Mouse (Mus musculus) stomach, postnatal 0 days (tissue): ENCODE data around the gene Cpt1c. TPM values are rescaled to one million over a fixed set of nuclear protein-coding genes. Genes with fewer than 3 reads are reported as not detected.

ENCODE experiments used
- ATAC-seq: fragments of 200-750 bp; cut with Nextera tagmentation; 2 replicates; pipeline ENCODE4 v1.8.0; 2017; ENCODE audit not compliant: low FRiP score, low TSS enrichment
- DNase-seq: peaks from one replicate; pipeline ENCODE4 v3.0.0-alpha.2; 2016; ENCODE audit warnings: low spot score
- H3K27ac ChIP-seq: fragments of 300-500 bp; sonication (generic); replicated peaks from 2 replicates; pipeline ENCODE4 v1.5.1; 2014; ENCODE audit warnings: mild to moderate bottlenecking, control low read depth
- H3K27me3 ChIP-seq: fragments of 300-500 bp; sonication (generic); 2 replicates; pipeline ENCODE4 v1.6.1; 2014; ENCODE audit warnings: low read length; ENCODE audit not compliant: control insufficient read depth, insufficient read depth
- H3K36me3 ChIP-seq: fragments of 300-500 bp; sonication (generic); 2 replicates; pipeline ENCODE4 v1.6.1; 2014; ENCODE audit warnings: low read length, mixed read lengths; ENCODE audit not compliant: control insufficient read depth, insufficient read depth
- H3K4me1 ChIP-seq: fragments of 300-500 bp; sonication (generic); replicated peaks from 2 replicates; pipeline ENCODE4 v1.6.1; 2014; ENCODE audit warnings: antibody characterized with exemption; ENCODE audit not compliant: control insufficient read depth, insufficient read depth
- H3K4me2 ChIP-seq: fragments of 300-500 bp; sonication (generic); replicated peaks from 2 replicates; pipeline ENCODE4 v1.6.1; 2014; ENCODE audit warnings: low read depth, mild to moderate bottlenecking, control low read depth, moderate library complexity
- H3K4me3 ChIP-seq: fragments of 300-500 bp; sonication (generic); 2 replicates; pipeline ENCODE4 v1.5.1; 2014; ENCODE audit warnings: low read depth, low read length, control low read depth
- H3K9ac ChIP-seq: fragments of 300-500 bp; sonication (generic); 2 replicates; pipeline ENCODE4 v1.6.1; 2014; ENCODE audit warnings: mild to moderate bottlenecking, low read length, control low read depth, mixed read lengths
- H3K9me3 ChIP-seq: fragments of 300-500 bp; sonication (generic); 2 replicates; pipeline ENCODE4 v1.6.1; 2016; ENCODE audit warnings: low read length; ENCODE audit not compliant: control insufficient read depth
- CTCF ChIP-seq: IDR thresholded peaks from 2 replicates; pipeline ENCODE4 v1.5.1; 2016; ENCODE audit warnings: antibody characterized with exemption, low read depth, mild to moderate bottlenecking, moderate library complexity
- EP300 ChIP-seq: optimal IDR thresholded peaks from 2 replicates; pipeline ENCODE3; 2016; ENCODE audit warnings: antibody characterized with exemption
- WGBS: fragments of 180-500 bp; shearing (Covaris S2); extraction: QIAGEN DNeasy Blood & Tissue Kit; methylation state at CpG from one replicate; pipeline ENCODE4 v1.1.7; 2014; 5-methylcytosine and 5-hydroxymethylcytosine counted together
- polyA plus RNA-seq: library from polyadenylated mRNA; unstranded; fragments of >200 nt; fragmentation: Nextera tagmentation; extraction: Ambion mirVana; gene quantifications from 2 replicates; pipeline ENCODE4 v1.2.1, GENCODE M21; 2015

Gene Cpt1c
- polyA plus RNA-seq, 1 experiment from 2014 or later = 5.6 TPM

DNA sequence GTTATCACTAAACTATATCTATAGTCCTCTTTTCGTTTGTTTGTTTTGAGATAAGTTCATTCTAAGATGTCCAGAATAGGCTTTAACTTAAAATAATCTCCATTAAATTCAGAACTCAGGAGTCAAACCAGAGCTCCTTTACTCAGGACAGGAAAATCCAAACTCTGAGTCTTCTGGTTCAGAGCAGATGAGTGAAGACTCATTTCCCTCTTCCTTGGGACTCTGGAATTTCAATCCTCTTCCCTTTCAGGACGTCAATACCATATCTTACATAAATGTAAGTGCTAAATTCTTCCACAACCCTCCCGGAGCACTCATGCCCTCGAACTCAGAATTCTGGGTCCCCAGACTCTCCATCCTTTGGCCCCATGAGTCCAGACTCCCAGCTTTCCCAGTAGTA, 42.1 kb upstream of the Cpt1c start:
- H3K9ac ChIP-seq = peak overlapping the region; percentile 58
- no peaks in the 10 kb centered on the region for H3K9me3 ChIP-seq
- peak overlapping the region; percentile 95 for H3K27ac ChIP-seq
- ATAC-seq (no peak), DNase-seq (no peak)
- H3K4me1 ChIP-seq = no peaks in the 10 kb centered on the region
- peak overlapping the region; percentile 75 for H3K4me2 ChIP-seq
- no peaks in the 10 kb centered on the region for H3K27me3 ChIP-seq
- 0% methylated on average over 4 of the region's 4 CpGs for WGBS
- peak overlapping the region; percentile 92 for H3K4me3 ChIP-seq
- TF ChIP-seq CTCF = no peak
- TF ChIP-seq EP300 = no peak
- H3K36me3 ChIP-seq = peaks cover 7% of the 10 kb centered on the region; the same call in 1 of the 2 replicates

DNA sequence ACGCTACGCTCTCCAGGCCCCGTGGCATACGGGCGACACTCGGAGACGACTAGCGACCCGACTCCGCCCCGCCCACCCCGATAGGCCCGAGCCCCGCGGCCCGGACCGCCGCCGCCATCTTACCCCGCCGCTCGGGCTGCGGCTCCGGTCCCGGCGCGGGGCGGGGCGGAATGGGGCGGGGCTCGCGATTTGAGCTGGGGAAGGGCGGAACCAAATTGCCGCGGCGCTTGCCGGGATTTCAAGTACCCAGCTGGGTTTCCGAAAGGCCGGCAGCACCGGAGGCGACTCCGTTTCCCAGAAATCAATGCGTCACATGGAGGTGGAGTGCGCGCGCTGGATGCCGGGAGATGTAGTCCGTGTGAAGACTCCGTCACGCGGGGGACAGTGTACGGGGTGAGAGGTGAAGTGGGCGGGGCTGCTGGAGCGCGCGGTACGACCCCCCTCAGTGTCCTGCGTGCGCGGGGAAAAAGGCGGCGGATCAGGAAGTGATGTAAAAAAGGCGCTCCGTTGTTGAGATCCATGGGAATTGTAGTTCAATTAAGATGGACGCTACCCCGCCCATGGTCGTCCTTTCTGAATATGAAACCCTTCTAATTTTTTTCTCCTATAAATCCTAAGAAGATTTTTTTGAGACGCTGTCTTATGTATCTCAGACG, 41.4 kb upstream of the Cpt1c start, which contains the start of gene Scaf1:
TSS of gene Scaf1 (minus strand) at position 407 of the 656 bp plus-strand sequence.
- Histone ChIP-seq H3K36me3 (peaks cover 7% of the 10 kb centered on the region; the same call in 1 of the 2 replicates), H3K27ac (peak within 1 kb of the TSS; percentile 95), H3K27me3 (no peaks in the 10 kb centered on the region), H3K9me3 (no peaks in the 10 kb centered on the region), H3K4me1 (no peaks in the 10 kb centered on the region), H3K9ac (peak within 1 kb of the TSS; percentile 96), H3K4me2 (peak within 1 kb of the TSS; percentile 75), H3K4me3 (peak within 1 kb of the TSS; percentile 92)
- no peak for TF ChIP-seq EP300
- no peak for TF ChIP-seq CTCF
- ATAC-seq = peak; percentile 90
- peak; percentile 99 for DNase-seq
- under 1% methylated on average over 67 of the region's 69 CpGs for WGBS

DNA sequence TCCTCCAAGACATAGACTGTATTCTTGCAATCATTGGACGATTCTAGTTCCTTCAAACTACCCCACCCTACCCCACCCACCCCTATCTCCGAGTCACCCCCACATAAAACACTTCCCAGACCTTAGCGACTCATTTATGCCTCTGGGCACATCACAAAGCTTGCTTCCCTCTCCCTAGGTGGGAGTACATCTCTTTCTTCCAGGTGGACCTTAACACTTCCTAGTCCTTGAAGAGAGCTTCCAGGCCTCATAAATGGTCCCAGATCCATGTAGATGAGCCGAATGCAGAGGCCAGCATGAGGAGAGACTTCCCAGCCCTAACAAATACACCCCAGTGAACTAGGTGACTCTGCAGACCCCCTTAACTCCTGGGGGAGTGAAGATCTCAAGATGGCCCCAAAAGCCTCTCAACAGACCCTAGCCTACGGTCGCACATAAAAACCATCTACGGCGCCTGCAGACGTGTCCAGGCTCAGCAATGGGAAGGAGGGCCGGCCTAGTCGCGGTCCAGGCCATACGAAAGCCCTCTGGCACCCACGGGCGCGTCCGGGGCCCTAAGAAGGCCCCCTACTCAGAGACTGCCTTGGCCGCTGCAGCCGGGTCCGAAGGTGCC, 40.8 kb upstream of the Cpt1c start:
- H3K9ac ChIP-seq = peak overlapping the region; percentile 96
- peaks cover 7% of the 10 kb centered on the region; the same call in 1 of the 2 replicates for H3K36me3 ChIP-seq
- H3K4me2 ChIP-seq = peak overlapping the region; percentile 74
- peak overlapping the region; percentile 92 for H3K4me3 ChIP-seq
- no peak for DNase-seq
- no peak for ATAC-seq
- no peaks in the 10 kb centered on the region for H3K4me1 ChIP-seq
- no peaks in the 10 kb centered on the region for H3K9me3 ChIP-seq
- H3K27me3 ChIP-seq = no peaks in the 10 kb centered on the region
- under 1% methylated on average over 20 of the region's 20 CpGs for whole genome bisulfite sequencing
- peak overlapping the region; percentile 95 for H3K27ac ChIP-seq
- TF ChIP-seq EP300 = no peak
- no peak for TF ChIP-seq CTCF

DNA sequence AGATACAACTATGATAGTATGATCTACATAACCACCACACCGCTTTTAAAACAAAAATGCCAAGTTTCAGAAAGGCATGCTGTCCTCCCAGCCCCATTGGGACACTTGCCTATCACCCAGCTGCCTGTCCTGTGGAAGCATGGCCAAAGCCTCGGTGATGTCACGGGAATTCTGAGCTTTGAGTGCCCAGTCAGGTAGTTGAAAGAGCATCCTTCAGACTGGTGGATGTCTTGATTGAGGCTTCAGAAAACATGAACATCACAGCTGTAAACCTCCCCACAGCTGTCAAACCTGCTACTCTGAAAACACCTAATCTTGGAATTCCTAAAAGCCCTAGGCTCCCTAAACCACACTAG, 39.4 kb upstream of the Cpt1c start:
- Histone ChIP-seq H3K36me3 (peaks cover 10% of the 10 kb centered on the region; the same call in 1 of the 2 replicates), H3K27me3 (no peaks in the 10 kb centered on the region), H3K4me2 (no peak overlapping the region), H3K9me3 (no peaks in the 10 kb centered on the region), H3K4me3 (no peak overlapping the region), H3K9ac (no peak overlapping the region), H3K4me1 (no peaks in the 10 kb centered on the region), H3K27ac (no peak overlapping the region)
- no peak for ATAC-seq
- TF ChIP-seq CTCF (no peak), EP300 (no peak)
- whole genome bisulfite sequencing = 95% methylated on average over 3 of the region's 3 CpGs
- DNase-seq = no peak

DNA sequence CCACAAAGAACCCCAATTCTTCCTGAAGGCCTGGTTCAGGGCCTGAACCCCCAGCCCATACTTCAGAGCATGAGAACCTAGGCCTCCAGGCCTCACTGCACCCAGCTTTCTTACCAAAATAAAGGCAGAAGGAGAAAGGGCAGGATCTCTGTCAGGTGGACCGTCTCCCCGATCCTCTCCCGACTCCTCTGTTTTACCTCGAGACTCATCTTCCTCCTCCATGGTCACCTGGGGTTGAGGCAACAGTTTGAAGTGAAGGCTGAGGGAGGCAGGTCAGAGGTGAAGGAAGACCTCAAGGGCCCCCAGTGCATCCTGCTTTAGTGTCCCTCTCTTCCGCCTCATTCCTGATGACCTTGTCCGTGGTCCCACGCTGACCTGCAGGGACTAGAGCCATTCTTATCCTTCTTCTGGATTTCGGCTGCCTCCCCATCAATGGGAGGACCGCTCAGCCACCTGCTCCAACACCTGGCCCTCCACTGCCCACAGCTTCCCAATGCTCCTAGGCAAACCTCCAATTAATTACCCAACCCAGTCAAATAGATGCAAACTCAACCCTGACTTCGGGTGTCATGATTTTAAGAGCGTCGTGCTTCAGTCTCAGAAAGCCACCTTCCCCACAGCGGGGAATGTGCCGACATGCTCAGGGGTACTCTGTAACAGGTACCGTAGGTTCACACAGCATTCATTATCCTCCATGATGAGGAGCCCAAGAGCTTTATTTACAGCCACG, 38.9 kb upstream of the Cpt1c start:
- H3K4me3 ChIP-seq = no peak overlapping the region
- ATAC-seq = no peak
- 91% methylated on average over 16 of the region's 16 CpGs for WGBS

More for the DNA sequence above, 38.9 kb upstream of the Cpt1c start:
- Histone ChIP-seq H3K27ac (no peak overlapping the region), H3K9ac (no peak overlapping the region), H3K27me3 (no peaks in the 10 kb centered on the region), H3K9me3 (no peaks in the 10 kb centered on the region), H3K36me3 (peaks cover 11% of the 10 kb centered on the region; the same call in 1 of the 2 replicates), H3K4me2 (no peak overlapping the region), H3K4me1 (no peaks in the 10 kb centered on the region)
- DNase-seq = no peak
- TF ChIP-seq EP300 (no peak), CTCF (no peak)
